Mouse (Mus musculus) erythroblast, adult 5-6 weeks (primary cell): ENCODE data around the gene Siah1a. TPM values are rescaled to one million over a fixed set of nuclear protein-coding genes. Genes with fewer than 3 reads are reported as not detected.

Experiments
- ATAC-seq: replicated peaks from 2 replicates; pipeline ENCODE4 v1.8.0; 2016; ENCODE audit warnings: moderate number of reproducible peaks, mild to moderate bottlenecking, moderate TSS enrichment, inconsistent platforms; ENCODE audit not compliant: poor library complexity, low FRiP score, severe bottlenecking
- total RNA-seq, 2 experiments: library from RNA; stranded (forward) in 1 of 2; stranded (reverse) in 1 of 2; fragments of 150-400 nt in 1 of 2; fragments of 200-764, 138-1000 nt in 1 of 2; gene quantifications; 2 replicates each; pipeline versions ENCODE4 v1.2.3 to v1.2.4; 2015 to 2017; ENCODE audit warnings: low replicate concordance in 2 of 2

The Siah1a gene
- total RNA-seq (2015; ENCODE audit: low replicate concordance), result 21.1 and 34.4 TPM in 2 replicates
- 32.7 and 42.7 TPM in 2 replicates for total RNA-seq (2017; ENCODE audit: low replicate concordance)

DNA sequence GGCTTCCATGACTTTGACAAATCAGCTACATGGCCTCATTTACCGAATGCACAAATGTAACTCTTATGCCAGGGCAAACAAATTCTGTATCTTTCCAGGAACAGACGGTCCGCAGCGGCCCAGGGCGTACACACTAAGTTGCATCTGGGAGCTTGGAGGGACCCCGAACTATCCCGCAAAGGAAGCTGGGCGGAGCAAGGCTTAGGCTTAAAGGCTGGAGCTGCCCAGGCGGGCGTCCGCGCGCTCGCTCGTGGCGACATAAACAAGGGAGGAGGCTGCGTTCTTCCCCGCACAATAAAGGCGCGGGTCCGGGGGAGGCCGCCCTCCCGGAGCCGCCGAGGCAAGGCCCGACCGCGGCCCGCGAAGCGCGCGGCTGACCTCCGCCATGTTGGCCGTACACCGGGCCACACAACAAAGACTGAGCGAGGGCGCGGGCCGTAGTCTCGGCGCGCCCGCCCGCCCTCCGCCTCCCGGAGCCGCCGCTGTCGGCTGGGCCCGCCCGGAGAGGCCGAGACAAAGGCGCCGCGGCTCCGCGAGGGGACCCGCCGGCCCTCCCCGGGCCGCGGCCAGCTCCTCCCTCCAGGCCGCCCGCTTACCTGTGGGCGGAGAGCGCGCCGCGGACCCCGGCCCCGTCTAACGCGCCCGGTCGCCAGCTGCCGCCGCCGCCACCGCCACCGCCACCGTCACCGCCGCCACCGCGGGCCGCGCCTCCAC lies at the start of gene Siah1a, which contains the start of gene Gm10638:
TSS of gene Siah1a (minus strand) at position 714 of the 714 bp plus-strand sequence.
TSS of gene Gm10638 (plus strand) at position 479 of the 714 bp plus-strand sequence.
- peak; percentile 57 for ATAC-seq

DNA sequence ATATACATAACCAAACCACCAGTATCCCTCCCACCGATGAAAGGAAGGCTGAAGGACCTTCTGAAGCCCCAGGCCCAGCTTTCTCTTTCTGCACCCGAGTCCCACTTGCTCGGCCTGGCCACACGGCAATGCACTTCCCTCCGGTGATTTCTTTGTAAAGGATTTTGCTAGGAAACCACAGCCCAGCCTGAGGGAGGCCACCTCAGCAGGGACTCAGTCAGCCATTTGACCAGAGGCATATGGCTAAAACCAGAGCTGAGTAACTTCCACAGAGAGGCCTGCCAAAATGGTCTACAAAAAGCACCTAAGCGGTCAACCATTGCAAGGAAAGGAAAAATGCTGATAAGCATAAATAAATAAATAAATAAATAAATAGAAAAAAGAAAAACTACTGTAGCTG lies 49.0 kb upstream of the Siah1a start:
- ATAC-seq, result no peak

DNA sequence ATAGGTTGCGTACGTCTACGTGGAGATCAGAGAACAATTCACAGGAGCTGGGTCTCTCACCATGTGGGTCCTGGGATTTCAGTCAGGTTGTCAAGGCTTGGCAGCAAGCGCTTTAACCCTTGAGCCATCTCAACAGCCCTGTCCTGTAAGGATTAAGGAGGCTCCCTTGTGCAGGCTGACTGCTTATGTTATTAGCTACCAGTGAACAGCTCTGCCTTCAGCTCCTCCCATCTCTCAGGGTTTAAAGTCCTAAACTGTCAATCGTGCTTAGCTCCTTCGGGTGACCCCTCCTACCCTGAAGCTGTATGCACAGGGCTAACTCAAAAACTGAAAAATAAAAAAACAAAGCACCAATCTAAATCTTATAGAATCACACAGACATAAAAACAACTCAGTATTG lies 45.8 kb upstream of the Siah1a start:
- ATAC-seq, result no peak

DNA sequence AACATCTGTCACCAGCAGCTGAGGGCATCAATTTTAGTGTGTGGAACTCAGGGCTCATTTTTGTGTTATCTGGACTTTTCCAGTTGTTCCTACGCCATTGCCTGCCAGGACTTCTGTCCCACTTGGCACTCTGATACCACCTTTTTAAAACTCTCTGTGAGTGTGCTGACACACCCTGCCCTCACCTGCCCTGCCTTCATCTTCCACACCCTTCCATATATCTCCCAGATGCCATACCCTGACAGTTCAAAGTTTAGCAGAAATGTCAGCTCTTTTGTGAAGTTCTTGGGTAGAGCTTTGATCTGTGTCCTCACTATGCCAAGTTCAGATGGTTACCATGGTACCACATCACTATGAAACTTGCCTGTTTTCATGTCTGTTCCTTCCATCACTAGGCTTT lies 43.8 kb upstream of the Siah1a start:
- no peak for ATAC-seq

- ATAC-seq, result no peak
Observed at GRCm38 (mm10) chr8:86787891-86788420, 42.2 kb upstream of the Siah1a start.

DNA sequence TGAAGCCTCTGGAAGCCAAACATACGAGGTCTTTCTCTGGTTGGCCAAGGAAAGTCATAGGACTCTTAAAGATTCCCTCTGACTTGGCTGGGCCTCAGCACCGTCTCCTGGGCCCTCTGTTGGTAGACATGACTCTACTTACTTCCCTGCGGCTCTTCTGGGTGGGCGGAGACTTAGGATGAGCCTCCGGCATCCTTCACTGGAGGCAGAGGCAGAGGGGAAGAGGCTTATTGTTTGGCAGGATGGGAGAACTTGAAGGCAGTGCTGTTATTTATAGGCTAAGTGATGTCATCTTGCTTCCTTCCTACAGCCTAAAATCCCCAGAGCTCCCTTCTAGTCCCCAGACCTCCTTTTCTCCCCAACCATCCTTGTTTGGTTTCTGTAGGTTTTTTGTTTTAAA lies 40.8 kb upstream of the Siah1a start:
- ATAC-seq, result no peak

GRCm38 (mm10) chr8:86781094-86781493 lies 35.4 kb upstream of the Siah1a start:
- ATAC-seq, result no peak

GRCm38 (mm10) chr8:86779207-86779606 lies 33.5 kb upstream of the Siah1a start:
- no peak for ATAC-seq

DNA sequence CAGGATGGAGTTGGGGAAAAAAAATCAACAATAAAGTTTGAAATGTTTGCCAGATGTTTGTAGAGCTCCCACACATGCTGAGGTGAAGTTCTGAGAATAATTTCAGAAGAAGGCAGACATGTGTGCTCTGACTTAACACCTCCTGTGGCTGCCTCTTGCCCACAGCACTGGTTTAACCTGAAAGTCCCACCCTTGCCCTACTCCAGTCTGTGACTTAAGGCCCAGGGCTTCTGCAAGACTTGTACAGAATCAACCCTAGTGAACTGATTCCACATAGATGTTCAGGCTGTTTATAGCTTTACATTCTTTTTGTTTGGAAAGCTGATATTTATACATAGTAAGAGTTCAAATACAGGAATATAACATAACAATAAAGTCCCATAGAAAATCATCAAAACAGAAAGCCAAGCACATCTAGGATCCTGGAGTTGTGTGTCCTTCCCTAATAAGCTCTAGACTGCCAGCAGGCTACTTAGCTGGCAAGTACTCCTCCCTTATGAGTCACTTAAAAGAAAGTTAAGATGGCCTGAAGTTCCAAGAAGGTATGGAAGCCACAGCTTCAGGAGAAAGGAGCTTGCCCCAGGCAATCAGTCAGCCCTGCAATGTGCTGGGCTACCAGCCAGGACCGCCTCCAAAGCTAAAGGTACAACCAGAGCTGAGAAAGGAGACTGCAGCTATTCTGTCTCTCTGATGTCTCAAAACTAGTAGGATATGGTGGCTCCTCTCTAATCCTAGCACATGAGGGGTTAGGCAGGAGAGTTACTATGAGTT lies 24.4 kb upstream of the Siah1a start:
- no peak for ATAC-seq

- no peak for ATAC-seq
Observed at GRCm38 (mm10) chr8:86768499-86768898, 22.8 kb upstream of the Siah1a start.

GRCm38 (mm10) chr8:86766548-86767211 lies 20.9 kb upstream of the Siah1a start:
- no peak for ATAC-seq

GRCm38 (mm10) chr8:86765669-86766068 lies 19.9 kb upstream of the Siah1a start:
- ATAC-seq, result no peak

DNA sequence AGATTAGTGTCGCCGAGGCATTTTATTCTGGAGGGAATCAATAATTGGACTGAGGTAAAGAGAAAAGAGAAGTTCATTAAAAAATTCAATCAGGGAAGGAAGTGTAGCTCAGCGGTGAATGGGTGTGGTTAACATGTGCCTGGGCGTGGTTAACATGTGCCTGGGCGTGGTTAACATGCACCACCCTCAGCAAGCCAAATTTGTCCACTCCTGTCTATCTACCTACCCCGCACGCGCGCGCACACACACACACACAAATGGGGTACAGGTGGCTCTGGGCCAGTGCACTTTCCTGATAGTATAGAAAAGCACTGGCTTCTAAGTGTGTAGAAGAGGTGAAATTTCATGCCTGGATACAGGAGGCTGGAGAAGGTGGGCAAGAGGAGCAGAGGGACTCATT lies 19.4 kb upstream of the Siah1a start:
- ATAC-seq, result peak; percentile 98

DNA sequence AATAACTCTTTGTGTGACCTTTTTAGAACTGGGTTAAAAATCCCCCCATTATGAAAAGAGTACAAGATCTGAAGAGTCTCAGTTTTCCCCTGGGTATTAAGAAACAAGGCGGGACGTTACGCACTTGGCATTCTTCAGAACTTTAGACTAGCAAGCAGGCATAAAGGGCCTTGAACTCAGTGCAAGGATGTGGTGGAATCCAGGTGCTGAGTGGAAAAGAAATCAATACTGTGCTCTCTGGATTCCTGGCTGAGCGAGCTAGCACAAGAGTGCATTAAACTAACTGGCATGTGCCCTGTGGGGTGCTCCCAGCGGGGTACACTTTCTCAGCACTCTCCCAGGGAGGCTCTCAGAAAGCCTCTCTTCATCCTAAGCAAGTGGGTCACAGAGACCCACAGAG lies 17.1 kb upstream of the Siah1a start:
- ATAC-seq, result no peak

GRCm38 (mm10) chr8:86760746-86761145 lies 15.0 kb upstream of the Siah1a start:
- no peak for ATAC-seq

GRCm38 (mm10) chr8:86759090-86759491 lies 13.4 kb upstream of the Siah1a start:
- ATAC-seq, result peak; percentile 68

DNA sequence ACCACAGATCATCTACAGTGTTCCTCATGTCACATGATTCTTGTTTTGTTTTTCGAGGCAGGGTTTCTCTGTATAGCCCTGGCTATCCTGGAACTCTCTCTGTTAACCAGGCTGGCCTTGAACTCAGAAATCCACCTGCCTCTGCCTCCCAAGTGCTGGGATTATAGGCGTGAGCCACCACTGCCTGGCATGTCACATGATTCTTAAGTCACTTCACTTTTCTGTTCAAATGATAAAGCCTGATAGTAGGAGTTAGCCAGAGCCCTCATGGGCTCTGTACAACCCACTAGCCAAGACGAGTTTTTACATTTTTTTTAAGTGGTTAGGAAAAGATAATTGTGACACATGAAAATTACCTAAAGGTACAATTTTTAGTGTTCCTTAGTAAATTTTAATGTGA lies 12.9 kb upstream of the Siah1a start:
- 0 out of 2 replicates have a peak, but pooled peaks have one; percentile 36 for ATAC-seq

DNA sequence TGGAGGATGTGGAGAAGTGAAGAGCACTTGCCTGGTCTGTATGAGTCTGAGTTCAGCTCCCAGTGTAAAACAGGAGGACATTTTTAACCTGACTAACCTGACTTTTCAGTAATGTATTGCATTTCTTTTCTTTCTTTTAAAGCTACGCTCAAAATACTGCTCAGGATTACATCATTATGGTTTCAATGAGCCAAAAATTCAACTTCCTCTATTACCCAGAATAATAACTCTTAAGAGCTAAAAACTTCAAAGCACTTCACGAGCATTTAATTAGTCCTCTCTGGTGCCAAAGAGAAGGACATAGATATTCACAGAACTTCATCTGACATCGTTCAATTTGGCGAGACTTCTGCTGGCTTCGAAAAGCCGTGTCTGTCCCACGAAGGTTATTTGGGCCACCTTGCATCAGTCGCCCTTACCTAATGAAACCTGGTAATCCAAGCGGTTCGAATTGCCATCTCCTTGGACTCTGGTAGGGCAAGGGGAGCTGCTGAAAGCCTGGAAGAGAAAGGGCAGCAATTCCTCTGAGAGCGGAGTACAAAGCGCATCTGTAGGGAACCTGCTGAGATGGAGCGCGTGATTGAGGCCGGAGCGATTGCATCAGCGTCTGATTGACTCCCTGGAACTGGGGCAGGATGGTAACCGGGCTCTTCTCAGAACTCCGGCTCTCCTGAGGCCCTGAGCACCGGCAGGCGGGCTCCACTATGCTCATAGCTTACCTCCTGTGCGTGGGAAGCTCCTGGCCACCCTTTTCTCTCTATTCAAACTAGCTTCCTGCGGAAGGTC lies 11.4 kb upstream of the Siah1a start:
- no peak for ATAC-seq

- no peak for ATAC-seq
Observed at GRCm38 (mm10) chr8:86749842-86750241, 4.1 kb upstream of the Siah1a start.
